Mouse (Mus musculus) kidney, embryonic 15.5 days (tissue): Measurements from ENCODE around the gene Exoc7. TPM values are rescaled to one million over a fixed set of nuclear protein-coding genes. Genes with fewer than 3 reads are reported as not detected.
A peak's percentile ranks its signal among the peaks of the same experiment; 100 is the strongest.
"Not testable (repeated sequence)": the region's sequence is repeated elsewhere in the genome, so short reads cannot be mapped to it uniquely, and the experiment has no call there.

Experiments
- ATAC-seq: fragments of 200-750 bp; cut with Nextera tagmentation; replicated peaks from 2 replicates; pipeline ENCODE4 v1.8.0; 2017; ENCODE audit warnings: moderate TSS enrichment; ENCODE audit not compliant: low FRiP score
- H3K27ac ChIP-seq: fragments of 300-500 bp; sonication (generic); 2 replicates; pipeline ENCODE4 v1.5.1; 2015; ENCODE audit warnings: mild to moderate bottlenecking, inconsistent platforms
- H3K27me3 ChIP-seq: fragments of 300-500 bp; sonication (generic); 2 replicates; pipeline ENCODE4 v1.6.1; 2015; ENCODE audit warnings: inconsistent platforms
- H3K36me3 ChIP-seq: fragments of 300-500 bp; sonication (generic); 2 replicates; pipeline ENCODE4 v1.6.1; 2015; ENCODE audit warnings: inconsistent platforms
- H3K4me1 ChIP-seq: fragments of 300-500 bp; sonication (generic); 2 replicates; pipeline ENCODE4 v1.6.1; 2015; ENCODE audit warnings: inconsistent platforms
- H3K4me2 ChIP-seq: fragments of 300-500 bp; sonication (generic); 2 replicates; pipeline ENCODE4 v1.6.1; 2015; ENCODE audit warnings: moderate library complexity, mild to moderate bottlenecking, inconsistent platforms
- H3K4me3 ChIP-seq: fragments of 300-500 bp; sonication (generic); replicated peaks from 2 replicates; pipeline ENCODE4 v1.5.1; 2015; ENCODE audit warnings: mild to moderate bottlenecking, inconsistent platforms
- H3K9ac ChIP-seq: fragments of 300-500 bp; sonication (generic); 2 replicates; pipeline ENCODE4 v1.6.1; 2015; ENCODE audit warnings: mild to moderate bottlenecking, inconsistent platforms
- H3K9me3 ChIP-seq: fragments of 300-500 bp; sonication (generic); replicated peaks from 2 replicates; pipeline ENCODE4 v1.6.1; 2016; ENCODE audit warnings: inconsistent platforms
- WGBS: fragments of 180-500 bp; shearing (Covaris S2); methylation state at CpG from one replicate; pipeline ENCODE4 v1.1.7; 2015; ENCODE audit warnings: mixed read lengths; 5-methylcytosine and 5-hydroxymethylcytosine counted together
- polyA plus RNA-seq: library from polyadenylated mRNA; unstranded; fragments of >200 nt; fragmentation: Nextera tagmentation; extraction: Ambion mirVana; gene quantifications from 2 replicates; pipeline ENCODE4 v1.2.1, GENCODE M21; 2015

The Exoc7 gene
- polyA plus RNA-seq, 1 experiment from 2014 or later, result 61.8 TPM

DNA sequence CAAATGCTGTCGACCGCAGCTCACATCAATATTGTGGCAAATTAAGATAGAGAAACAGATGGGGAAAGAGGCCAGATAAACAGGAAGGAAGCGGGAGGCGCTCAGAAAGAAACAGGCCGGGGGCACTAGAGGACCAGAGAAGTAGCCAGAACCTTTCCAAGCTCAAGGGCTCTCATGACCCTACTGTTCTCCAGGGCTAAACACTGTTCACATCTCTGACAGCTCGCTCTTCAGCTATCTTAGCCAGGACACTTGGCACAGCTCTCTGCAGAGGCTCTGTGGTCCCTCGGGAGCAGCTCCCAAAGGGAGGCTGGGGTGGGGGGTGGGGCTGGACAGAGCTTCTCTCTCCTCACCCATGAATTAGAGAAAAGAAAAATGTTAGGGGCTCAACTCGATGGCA lies 16.5 kb downstream of the Exoc7 start:
- no peak overlapping the region for H3K9ac ChIP-seq
- H3K4me2 ChIP-seq, result no peak overlapping the region
- ATAC-seq, result no peak
- peaks cover 6% of the 10 kb centered on the region for H3K4me1 ChIP-seq
- peaks cover 8% of the 10 kb centered on the region for H3K27me3 ChIP-seq
- H3K27ac ChIP-seq, result no peak overlapping the region
- 71% methylated on average over 8 of the region's 8 CpGs for WGBS
- peaks cover 74% of the 10 kb centered on the region for H3K36me3 ChIP-seq
- H3K4me3 ChIP-seq, result no peak overlapping the region
- no peaks in the 10 kb centered on the region for H3K9me3 ChIP-seq

- ATAC-seq, result no peak
- Histone ChIP-seq H3K4me3 (no peak overlapping the region), H3K27ac (no peak overlapping the region), H3K4me2 (no peak overlapping the region), H3K36me3 (peaks cover 47% of the 10 kb centered on the region), H3K27me3 (peaks cover 40% of the 10 kb centered on the region), H3K9ac (no peak overlapping the region), H3K9me3 (peaks cover 4% of the 10 kb centered on the region; the same call in 1 of the 2 replicates), H3K4me1 (peaks cover 21% of the 10 kb centered on the region)
- 85% methylated on average over 5 of the region's 5 CpGs for WGBS
Observed at GRCm38 (mm10) chr11:116287351-116287750, 19.7 kb downstream of the Exoc7 start.

GRCm38 (mm10) chr11:116285770-116286191 lies 21.3 kb downstream of the Exoc7 start:
- H3K4me3 ChIP-seq, result no peak overlapping the region
- peaks cover 56% of the 10 kb centered on the region for H3K27me3 ChIP-seq
- peaks cover 32% of the 10 kb centered on the region for H3K36me3 ChIP-seq
- H3K4me2 ChIP-seq, result no peak overlapping the region
- 34% methylated on average over 7 of the region's 7 CpGs for WGBS
- no peak overlapping the region for H3K9ac ChIP-seq
- peaks cover 4% of the 10 kb centered on the region; the same call in 1 of the 2 replicates for H3K9me3 ChIP-seq
- peak overlapping the region; percentile 45; the same call in 1 of the 2 replicates for H3K27ac ChIP-seq
- peak; percentile 69 for ATAC-seq
- peaks cover 35% of the 10 kb centered on the region for H3K4me1 ChIP-seq

- Histone ChIP-seq H3K27ac (no peak overlapping the region), H3K9me3 (peaks cover 4% of the 10 kb centered on the region; the same call in 1 of the 2 replicates), H3K4me1 (peaks cover 35% of the 10 kb centered on the region), H3K36me3 (peaks cover 14% of the 10 kb centered on the region), H3K9ac (no peak overlapping the region), H3K27me3 (peaks cover 68% of the 10 kb centered on the region), H3K4me3 (no peak overlapping the region), H3K4me2 (no peak overlapping the region)
- 33% methylated on average over 6 of the region's 6 CpGs for WGBS
- no peak for ATAC-seq
Observed at GRCm38 (mm10) chr11:116283982-116284381, 23.1 kb downstream of the Exoc7 start.

DNA sequence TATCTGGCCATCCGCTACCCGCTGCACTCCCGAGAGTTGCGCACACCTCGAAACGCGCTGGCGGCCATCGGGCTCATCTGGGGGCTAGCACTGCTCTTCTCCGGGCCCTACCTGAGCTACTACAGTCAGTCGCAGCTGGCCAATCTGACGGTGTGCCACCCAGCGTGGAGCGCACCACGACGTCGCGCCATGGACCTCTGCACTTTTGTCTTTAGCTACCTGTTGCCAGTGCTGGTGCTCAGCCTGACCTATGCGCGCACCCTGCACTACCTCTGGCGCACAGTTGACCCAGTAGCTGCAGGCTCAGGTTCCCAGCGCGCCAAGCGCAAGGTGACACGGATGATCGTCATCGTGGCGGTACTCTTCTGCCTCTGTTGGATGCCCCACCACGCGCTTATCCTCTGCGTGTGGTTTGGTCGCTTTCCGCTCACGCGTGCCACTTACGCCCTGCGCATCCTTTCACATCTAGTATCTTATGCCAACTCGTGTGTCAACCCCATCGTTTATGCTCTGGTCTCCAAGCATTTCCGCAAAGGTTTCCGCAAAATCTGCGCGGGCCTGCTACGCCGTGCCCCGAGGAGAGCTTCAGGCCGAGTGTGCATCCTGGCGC lies 24.0 kb downstream of the Exoc7 start:
- Histone ChIP-seq H3K4me2 (peak overlapping the region; percentile 27), H3K4me3 (peak overlapping the region; percentile 5), H3K27ac (no peak overlapping the region), H3K27me3 (peaks cover 68% of the 10 kb centered on the region), H3K4me1 (peaks cover 35% of the 10 kb centered on the region), H3K9me3 (peaks cover 4% of the 10 kb centered on the region; the same call in 1 of the 2 replicates), H3K36me3 (peaks cover 4% of the 10 kb centered on the region), H3K9ac (no peak overlapping the region)
- WGBS, result 7% methylated on average over 48 of the region's 48 CpGs
- ATAC-seq, result no peak

GRCm38 (mm10) chr11:116282089-116282488 lies 24.9 kb downstream of the Exoc7 start:
- peak overlapping the region; percentile 38 for H3K4me3 ChIP-seq
- peak overlapping the region; percentile 62 for H3K4me2 ChIP-seq
- no peak overlapping the region for H3K9ac ChIP-seq
- H3K36me3 ChIP-seq, result no peaks in the 10 kb centered on the region
- no peak overlapping the region for H3K27ac ChIP-seq
- H3K4me1 ChIP-seq, result peaks cover 35% of the 10 kb centered on the region
- H3K27me3 ChIP-seq, result peaks cover 68% of the 10 kb centered on the region
- WGBS, result 3% methylated on average over 11 of the region's 11 CpGs
- no peak for ATAC-seq
- peaks cover 4% of the 10 kb centered on the region; the same call in 1 of the 2 replicates for H3K9me3 ChIP-seq

- Histone ChIP-seq H3K9ac (peak overlapping the region; percentile 25), H3K27me3 (peaks cover 68% of the 10 kb centered on the region)
Observed at GRCm38 (mm10) chr11:116281671-116282070, 25.4 kb downstream of the Exoc7 start.

GRCm38 (mm10) chr11:116280751-116281663 lies 26.0 kb downstream of the Exoc7 start, which contains the start of gene Galr2:
Gene Galr2, plus strand, starts transcription at chr11:116280939.
- Histone ChIP-seq H3K27me3 (peaks cover 65% of the 10 kb centered on the region), H3K9ac (peak within 1 kb of the TSS; percentile 25)
- ATAC-seq, result no peak

More at GRCm38 (mm10) chr11:116281671-116282070, 25.4 kb downstream of the Exoc7 start:
- Histone ChIP-seq H3K27ac (no peak overlapping the region), H3K4me1 (peaks cover 35% of the 10 kb centered on the region), H3K4me2 (peak overlapping the region; percentile 62), H3K4me3 (peak overlapping the region; percentile 38), H3K36me3 (no peaks in the 10 kb centered on the region), H3K9me3 (peaks cover 4% of the 10 kb centered on the region; the same call in 1 of the 2 replicates)
- no peak for ATAC-seq
- 2% methylated on average over 18 of the region's 18 CpGs for WGBS

DNA sequence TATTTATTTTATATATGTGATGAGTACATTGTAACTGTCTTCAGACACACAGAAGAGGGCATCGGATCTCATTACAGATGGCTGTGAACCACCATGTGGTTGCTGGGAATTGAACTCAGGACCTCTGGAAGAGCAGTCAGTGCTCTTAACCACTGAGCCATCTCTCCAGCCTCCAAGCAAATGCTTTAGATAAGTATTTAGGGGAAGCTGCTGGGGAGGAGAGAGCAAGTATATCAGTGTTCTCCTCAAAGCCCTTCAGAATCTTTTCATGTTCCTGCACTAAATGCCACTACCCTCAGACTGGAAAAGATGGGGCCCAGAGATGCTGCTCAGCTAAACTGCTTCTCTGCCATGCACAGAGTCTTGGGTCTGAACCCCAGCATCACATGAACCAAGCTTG lies 29.8 kb downstream of the Exoc7 start:
- Histone ChIP-seq H3K27me3 (peaks cover 26% of the 10 kb centered on the region), H3K4me1 (peaks cover 29% of the 10 kb centered on the region)
- not testable (repeated sequence) for H3K9me3 ChIP-seq, ATAC-seq, H3K4me3 ChIP-seq, H3K4me2 ChIP-seq, H3K27ac ChIP-seq, H3K9ac ChIP-seq, H3K36me3 ChIP-seq
- WGBS, result 87% methylated on average over 1 of the region's 1 CpGs

More at GRCm38 (mm10) chr11:116280751-116281663, 26.0 kb downstream of the Exoc7 start, which contains the start of gene Galr2:
- H3K4me1 ChIP-seq, result peaks cover 33% of the 10 kb centered on the region
- peaks cover 4% of the 10 kb centered on the region; the same call in 1 of the 2 replicates for H3K9me3 ChIP-seq
- H3K4me2 ChIP-seq, result peak within 1 kb of the TSS; percentile 62
- no peak within 1 kb of the TSS for H3K27ac ChIP-seq
- H3K4me3 ChIP-seq, result peak within 1 kb of the TSS; percentile 38
- H3K36me3 ChIP-seq, result no peaks in the 10 kb centered on the region
- 7% methylated on average over 48 of the region's 48 CpGs for WGBS

GRCm38 (mm10) chr11:116274045-116274666 lies 32.9 kb downstream of the Exoc7 start, which contains the start of gene Srp68:
Gene Srp68, minus strand, starts transcription at chr11:116274217.
- peak within 1 kb of the TSS; percentile 89 for H3K27ac ChIP-seq
- peak within 1 kb of the TSS; percentile 96 for H3K4me3 ChIP-seq
- peak within 1 kb of the TSS; percentile 96 for H3K9ac ChIP-seq
- 2% methylated on average over 32 of the region's 32 CpGs for WGBS
- no peaks in the 10 kb centered on the region for H3K9me3 ChIP-seq
- peaks cover 23% of the 10 kb centered on the region for H3K4me1 ChIP-seq
- H3K4me2 ChIP-seq, result peak within 1 kb of the TSS; percentile 83
- peak; percentile 97 for ATAC-seq
- no peaks in the 10 kb centered on the region; the same call in 1 of the 2 replicates for H3K27me3 ChIP-seq
- H3K36me3 ChIP-seq, result peaks cover 31% of the 10 kb centered on the region

DNA sequence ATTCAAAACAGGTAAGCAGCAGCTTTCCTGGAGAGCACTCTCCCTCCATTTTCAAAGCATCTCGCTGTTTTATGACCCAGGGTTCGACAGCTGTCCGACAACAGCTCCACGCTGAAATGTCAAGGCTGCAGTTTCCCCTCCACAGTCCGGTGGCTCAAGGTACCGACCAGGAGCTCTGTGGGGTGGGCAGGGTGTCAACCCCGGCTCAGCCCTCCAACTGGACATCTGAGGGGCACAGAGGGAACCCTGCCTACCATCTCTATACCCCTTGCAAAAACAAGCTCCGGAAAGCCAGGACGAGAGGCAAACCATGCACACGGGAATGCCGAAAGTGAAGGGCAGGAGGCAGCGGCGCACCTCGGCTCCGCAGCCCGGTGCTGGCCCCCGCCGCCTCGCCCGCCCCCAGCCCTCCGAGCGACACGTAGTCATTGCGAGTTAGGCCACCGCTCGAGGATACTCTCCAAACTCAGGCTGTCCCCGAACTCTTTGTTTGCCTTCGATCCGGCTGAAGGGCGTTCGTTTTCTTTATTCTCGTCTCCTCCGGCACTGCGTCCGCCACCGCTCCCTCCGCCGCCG lies 33.5 kb downstream of the Exoc7 start:
- peak overlapping the region; percentile 96 for H3K4me3 ChIP-seq
- peak; percentile 57 for ATAC-seq

More for the DNA sequence above, 33.5 kb downstream of the Exoc7 start:
- WGBS, result under 1% methylated on average over 38 of the region's 39 CpGs
- peak overlapping the region; percentile 96 for H3K9ac ChIP-seq
- H3K27ac ChIP-seq, result peak overlapping the region; percentile 89
- H3K4me2 ChIP-seq, result peak overlapping the region; percentile 83
- peaks cover 37% of the 10 kb centered on the region for H3K36me3 ChIP-seq
- peaks cover 23% of the 10 kb centered on the region for H3K4me1 ChIP-seq
- no peaks in the 10 kb centered on the region for H3K27me3 ChIP-seq
- H3K9me3 ChIP-seq, result no peaks in the 10 kb centered on the region
